Mouse (Mus musculus) adrenal gland, adult 8-10 months (tissue): ENCODE measurements around the gene Olfr1416. TPM values are rescaled to one million over a fixed set of nuclear protein-coding genes. Genes with fewer than 3 reads are reported as not detected.
"Not testable (repeated sequence)": the region's sequence is repeated elsewhere in the genome, so short reads cannot be mapped to it uniquely, and the experiment has no call there.

Experiments used
- DNase-seq: peaks from one replicate; pipeline ENCODE4 v3.0.0; 2022
- total RNA-seq, 4 experiments: library from RNA; stranded (reverse); gene quantifications; 2 replicates each; pipeline ENCODE4 v1.2.4; 2022

Gene Olfr1416
- not detected for total RNA-seq

- DNase-seq = no peak
These were observed at the start of gene Olfr1416 for GRCm38 (mm10) chr1:92485013-92485412. Gene Olfr1416 (minus strand): TSS chr1:92485113.

GRCm38 (mm10) chr1:92523764-92524163 lies 38.9 kb upstream of the Olfr1416 start:
- no peak for DNase-seq

GRCm38 (mm10) chr1:92521376-92521775 lies 36.5 kb upstream of the Olfr1416 start:
- no peak for DNase-seq

GRCm38 (mm10) chr1:92519046-92519445 lies 34.1 kb upstream of the Olfr1416 start:
- DNase-seq = no peak

- DNase-seq = no peak
These were observed 33.6 kb upstream of the Olfr1416 start, which contains the start of gene Olfr1414 for GRCm38 (mm10) chr1:92518561-92518960. Gene Olfr1414 (minus strand): TSS chr1:92518661.

- peak; percentile 21 for DNase-seq
These were observed 30.5 kb upstream of the Olfr1416 start for GRCm38 (mm10) chr1:92515390-92515789.

- not testable (repeated sequence) for DNase-seq
These were observed 26.7 kb upstream of the Olfr1416 start for GRCm38 (mm10) chr1:92511646-92512045.

GRCm38 (mm10) chr1:92496001-92496400 lies 11.1 kb upstream of the Olfr1416 start, which contains the start of gene Olfr1415:
Gene Olfr1415 (minus strand): TSS chr1:92496101.
- no peak for DNase-seq

- no peak for DNase-seq
These were observed 10.8 kb downstream of the Olfr1416 start for GRCm38 (mm10) chr1:92474066-92474578.

- DNase-seq = peak; percentile 89
These were observed 11.5 kb downstream of the Olfr1416 start, which contains the start of gene Ndufa10 for GRCm38 (mm10) chr1:92473165-92474041. Gene Ndufa10 (minus strand): TSS chr1:92473860.

GRCm38 (mm10) chr1:92468891-92469290 lies 16.0 kb downstream of the Olfr1416 start:
- DNase-seq = no peak

GRCm38 (mm10) chr1:92458416-92458815 lies 26.5 kb downstream of the Olfr1416 start:
- DNase-seq = no peak

GRCm38 (mm10) chr1:92457758-92458157 lies 27.2 kb downstream of the Olfr1416 start:
- no peak for DNase-seq

GRCm38 (mm10) chr1:92453751-92454445 lies 31.0 kb downstream of the Olfr1416 start:
- DNase-seq = no peak

- no peak for DNase-seq
These were observed 36.6 kb downstream of the Olfr1416 start for GRCm38 (mm10) chr1:92448293-92448692.

GRCm38 (mm10) chr1:92441453-92442063 lies 43.4 kb downstream of the Olfr1416 start:
- peak; percentile 62 for DNase-seq

GRCm38 (mm10) chr1:92440066-92440750 lies 44.7 kb downstream of the Olfr1416 start:
- peak; percentile 63 for DNase-seq

- peak; percentile 29 for DNase-seq
These were observed 47.1 kb downstream of the Olfr1416 start for GRCm38 (mm10) chr1:92437678-92438271.

- no peak for DNase-seq
These were observed 48.0 kb downstream of the Olfr1416 start for GRCm38 (mm10) chr1:92436831-92437321.

GRCm38 (mm10) chr1:92434986-92435385 lies 49.9 kb downstream of the Olfr1416 start:
- no peak for DNase-seq

- no peak for DNase-seq
These were observed 52.1 kb downstream of the Olfr1416 start for GRCm38 (mm10) chr1:92432791-92433190.
